Mouse (Mus musculus) CD8-positive naive resting alpha-beta T cell, adult 2 months (primary cell): ENCODE data around the gene Ankrd23.
A peak's percentile ranks its signal among the peaks of the same experiment; 100 is the strongest.

Experiments
- DNase-seq, 2 experiments: peaks; one replicate each; pipeline ENCODE4 v3.0.0; 2022; ENCODE audit warnings: low read depth in 2 of 2, low spot score in 2 of 2

Gene Ankrd23

GRCm38 (mm10) chr1:36563632-36564031 is 26.9 kb upstream of the Ankrd23 start:
- no peak for DNase-seq

- no peak for DNase-seq
Observed at GRCm38 (mm10) chr1:36563197-36563596, 26.5 kb upstream of the Ankrd23 start.

- no peak for DNase-seq
Observed at GRCm38 (mm10) chr1:36562388-36562787, 25.7 kb upstream of the Ankrd23 start.

- DNase-seq, result no peak
Observed at GRCm38 (mm10) chr1:36560903-36561302, 24.2 kb upstream of the Ankrd23 start.

GRCm38 (mm10) chr1:36559888-36560287 is 23.2 kb upstream of the Ankrd23 start:
- DNase-seq, result no peak

GRCm38 (mm10) chr1:36559256-36559655 is 22.6 kb upstream of the Ankrd23 start:
- DNase-seq, result no peak

- DNase-seq, result peak; percentile 38 to 45
Observed at GRCm38 (mm10) chr1:36558031-36558993, 21.6 kb upstream of the Ankrd23 start, which contains the start of gene Sema4c. Gene Sema4c (minus strand): TSS chr1:36558349.

GRCm38 (mm10) chr1:36557457-36558011 is 20.9 kb upstream of the Ankrd23 start:
- DNase-seq, result peak in 1 of 2 experiments; percentile 16

- peak; percentile 76 to 80 for DNase-seq
Observed at GRCm38 (mm10) chr1:36556553-36557456, 20.1 kb upstream of the Ankrd23 start.

GRCm38 (mm10) chr1:36555798-36556395 is 19.2 kb upstream of the Ankrd23 start:
- no peak for DNase-seq

- no peak for DNase-seq
Observed at GRCm38 (mm10) chr1:36554633-36555399, 18.1 kb upstream of the Ankrd23 start.

- DNase-seq, result no peak
Observed at GRCm38 (mm10) chr1:36552506-36552905, 15.8 kb upstream of the Ankrd23 start.

GRCm38 (mm10) chr1:36551904-36552303 is 15.2 kb upstream of the Ankrd23 start:
- DNase-seq, result no peak

GRCm38 (mm10) chr1:36550075-36550863 is 13.6 kb upstream of the Ankrd23 start:
- DNase-seq, result no peak

GRCm38 (mm10) chr1:36549491-36549890 is 12.8 kb upstream of the Ankrd23 start:
- no peak for DNase-seq

- no peak for DNase-seq
Observed at GRCm38 (mm10) chr1:36548771-36549170, 12.1 kb upstream of the Ankrd23 start.

- DNase-seq, result no peak
Observed at GRCm38 (mm10) chr1:36547981-36548598, 11.4 kb upstream of the Ankrd23 start.

- peak; percentile 91 to 93 for DNase-seq
Observed at GRCm38 (mm10) chr1:36546888-36547471, 10.3 kb upstream of the Ankrd23 start, which contains the start of gene Ankrd39. Gene Ankrd39 (minus strand): TSS chr1:36547445.
